Mouse (Mus musculus) embryonic facial prominence, embryonic 13.5 days (tissue): ENCODE data around the gene Dock8. TPM values are rescaled to one million over a fixed set of nuclear protein-coding genes. Genes with fewer than 3 reads are reported as not detected.
"Not testable (repeated sequence)": the region's sequence is repeated elsewhere in the genome, so short reads cannot be mapped to it uniquely, and the experiment has no call there.

Experiments
- ATAC-seq: fragments of 200-750 bp; cut with Nextera tagmentation; 2 replicates; pipeline ENCODE4 v1.8.0; 2017; ENCODE audit warnings: low read depth; ENCODE audit not compliant: insufficient number of reproducible peaks, insufficient read depth, low FRiP score, low TSS enrichment
- H3K27ac ChIP-seq: fragments of 300-500 bp; sonication (generic); 2 replicates; pipeline ENCODE4 v1.5.1; 2015; ENCODE audit warnings: moderate library complexity, mild to moderate bottlenecking, inconsistent platforms
- H3K27me3 ChIP-seq: fragments of 300-500 bp; sonication (generic); 2 replicates; pipeline ENCODE4 v1.6.1; 2015; ENCODE audit warnings: mild to moderate bottlenecking, inconsistent platforms
- H3K36me3 ChIP-seq: fragments of 300-500 bp; sonication (generic); 2 replicates; pipeline ENCODE4 v1.6.1; 2015; ENCODE audit warnings: mild to moderate bottlenecking, inconsistent platforms
- H3K4me1 ChIP-seq: fragments of 300-500 bp; sonication (generic); 2 replicates; pipeline ENCODE4 v1.6.1; 2015; ENCODE audit warnings: inconsistent platforms
- H3K4me2 ChIP-seq: fragments of 300-500 bp; sonication (generic); 2 replicates; pipeline ENCODE4 v1.6.1; 2015; ENCODE audit warnings: moderate library complexity, mild to moderate bottlenecking, inconsistent platforms
- H3K4me3 ChIP-seq: fragments of 300-500 bp; sonication (generic); 2 replicates; pipeline ENCODE4 v1.5.1; 2015; ENCODE audit warnings: mild to moderate bottlenecking, inconsistent platforms
- H3K9ac ChIP-seq: fragments of 300-500 bp; sonication (generic); 2 replicates; pipeline ENCODE4 v1.6.1; 2015; ENCODE audit warnings: mild to moderate bottlenecking, inconsistent platforms
- H3K9me3 ChIP-seq: fragments of 300-500 bp; sonication (generic); 2 replicates; pipeline ENCODE4 v1.6.1; 2016; ENCODE audit warnings: inconsistent platforms
- WGBS: fragments of 180-500 bp; shearing (Covaris S2); methylation state at CpG from one replicate; pipeline ENCODE4 v1.1.7; 2015; ENCODE audit warnings: mixed read lengths; 5-methylcytosine and 5-hydroxymethylcytosine counted together
- polyA plus RNA-seq: library from polyadenylated mRNA; unstranded; fragments of >200 nt; fragmentation: Nextera tagmentation; extraction: Ambion mirVana; gene quantifications from 2 replicates; pipeline ENCODE4 v1.2.1, GENCODE M21; 2015

The Dock8 gene
- polyA plus RNA-seq, 1 experiment from 2014 or later: 5.7 TPM

- ATAC-seq: no peak
- H3K4me1 ChIP-seq: peaks cover 18% of the 10 kb centered on the region
- H3K4me2 ChIP-seq: no peak overlapping the region
- H3K36me3 ChIP-seq: no peaks in the 10 kb centered on the region
- no peaks in the 10 kb centered on the region; the same call in 1 of the 2 replicates for H3K9me3 ChIP-seq
- peaks cover 54% of the 10 kb centered on the region for H3K27me3 ChIP-seq
- no peak overlapping the region for H3K27ac ChIP-seq
- no peak overlapping the region for H3K4me3 ChIP-seq
- no peak overlapping the region for H3K9ac ChIP-seq
- 77% methylated on average over 3 of the region's 3 CpGs for WGBS
Measured at GRCm38 (mm10) chr19:25002828-25003227, 3.5 kb downstream of the Dock8 start.

DNA sequence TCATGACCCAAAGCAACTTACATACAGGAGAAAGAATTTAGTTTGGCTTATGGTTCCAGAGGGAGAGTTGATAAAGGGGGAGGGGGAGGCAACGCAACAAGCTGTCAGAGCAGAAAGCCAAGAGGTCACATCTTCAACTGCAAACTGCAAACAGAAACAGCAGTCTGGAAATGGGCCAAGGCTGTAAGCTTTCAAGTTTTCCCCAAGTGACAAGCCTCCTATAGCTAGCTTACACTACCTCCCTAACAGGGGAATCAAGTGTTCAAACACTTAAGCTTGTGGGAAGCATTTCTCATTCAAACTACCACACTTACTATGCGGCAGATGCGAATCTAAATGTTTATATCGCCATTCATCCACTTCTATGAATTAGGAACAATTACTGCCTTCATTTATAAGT, 4.5 kb downstream of the Dock8 start:
- Histone ChIP-seq H3K9me3 (no peaks in the 10 kb centered on the region; the same call in 1 of the 2 replicates), H3K27me3 (peaks cover 45% of the 10 kb centered on the region), H3K9ac (no peak overlapping the region), H3K4me1 (peaks cover 18% of the 10 kb centered on the region), H3K36me3 (no peaks in the 10 kb centered on the region), H3K27ac (no peak overlapping the region), H3K4me3 (no peak overlapping the region), H3K4me2 (no peak overlapping the region)
- no peak for ATAC-seq
- 51% methylated on average over 4 of the region's 4 CpGs for WGBS

DNA sequence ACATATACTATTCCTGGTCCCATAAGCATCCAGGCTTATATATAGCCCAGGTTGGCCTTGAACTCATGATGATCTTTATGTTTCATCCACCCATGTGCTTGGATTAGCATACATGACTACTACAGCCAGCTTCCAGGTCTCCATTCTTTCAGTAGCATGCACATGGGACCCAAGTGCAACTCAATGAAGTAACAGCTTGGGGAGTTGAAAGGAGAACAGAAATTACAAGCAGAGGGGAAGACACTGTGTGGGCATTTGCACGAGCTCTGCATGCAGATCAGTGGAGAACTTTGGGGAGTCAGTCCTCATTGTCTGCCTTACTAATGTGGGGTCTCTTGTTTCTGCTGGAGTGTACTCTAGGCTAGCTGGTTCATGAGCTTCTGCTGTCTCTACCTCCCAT, 7.4 kb downstream of the Dock8 start:
- 60% methylated on average over 1 of the region's 1 CpGs for WGBS
- ATAC-seq: no peak
- Histone ChIP-seq H3K4me3 (no peak overlapping the region), H3K27ac (no peak overlapping the region), H3K27me3 (peaks cover 16% of the 10 kb centered on the region), H3K4me2 (no peak overlapping the region), H3K36me3 (no peaks in the 10 kb centered on the region), H3K4me1 (peaks cover 5% of the 10 kb centered on the region; the same call in 1 of the 2 replicates), H3K9ac (no peak overlapping the region), H3K9me3 (no peaks in the 10 kb centered on the region; the same call in 1 of the 2 replicates)

- Histone ChIP-seq H3K4me1 (peaks cover 5% of the 10 kb centered on the region; the same call in 1 of the 2 replicates), H3K36me3 (no peaks in the 10 kb centered on the region), H3K9ac (no peak overlapping the region), H3K9me3 (no peaks in the 10 kb centered on the region; the same call in 1 of the 2 replicates), H3K4me3 (no peak overlapping the region), H3K4me2 (no peak overlapping the region), H3K27ac (no peak overlapping the region), H3K27me3 (peaks cover 3% of the 10 kb centered on the region; the same call in 1 of the 2 replicates)
- no peak for ATAC-seq
- WGBS: 70% methylated on average over 2 of the region's 2 CpGs
Measured at GRCm38 (mm10) chr19:25008509-25008908, 9.2 kb downstream of the Dock8 start.

DNA sequence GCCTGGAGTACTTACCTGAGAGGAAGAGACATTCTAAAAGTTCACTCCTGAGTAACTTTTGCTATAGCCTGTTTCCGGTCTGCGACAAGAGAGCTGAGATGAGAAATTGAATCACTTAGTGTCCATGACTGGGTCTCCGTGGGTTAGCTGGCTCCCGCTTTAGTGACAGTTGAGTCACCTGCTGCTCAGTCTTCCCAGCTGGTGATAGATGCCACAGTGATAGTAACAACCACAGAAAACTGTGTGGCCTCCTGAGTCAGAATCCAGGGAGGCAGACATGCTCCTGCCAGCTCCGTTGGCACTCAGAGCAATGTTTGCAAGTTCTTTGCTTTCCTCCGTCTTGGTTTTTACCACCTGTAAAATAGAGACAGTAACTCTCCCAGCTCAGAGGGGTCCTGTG, 23.4 kb downstream of the Dock8 start:
- Histone ChIP-seq H3K9me3 (no peaks in the 10 kb centered on the region), H3K9ac (no peak overlapping the region), H3K4me2 (no peak overlapping the region), H3K27me3 (no peaks in the 10 kb centered on the region), H3K4me3 (no peak overlapping the region), H3K36me3 (no peaks in the 10 kb centered on the region), H3K4me1 (no peaks in the 10 kb centered on the region), H3K27ac (no peak overlapping the region)
- 87% methylated on average over 6 of the region's 6 CpGs for WGBS
- no peak for ATAC-seq

- H3K4me3 ChIP-seq: no peak overlapping the region
- no peak overlapping the region for H3K27ac ChIP-seq
- ATAC-seq: no peak
- H3K4me2 ChIP-seq: no peak overlapping the region
- 0 out of 2 replicates have a peak, but pooled peaks cover 6% of the 10 kb centered on the region for H3K4me1 ChIP-seq
- 66% methylated on average over 4 of the region's 4 CpGs for WGBS
- H3K36me3 ChIP-seq: no peaks in the 10 kb centered on the region
- no peak overlapping the region for H3K9ac ChIP-seq
- H3K9me3 ChIP-seq: no peaks in the 10 kb centered on the region
- no peaks in the 10 kb centered on the region for H3K27me3 ChIP-seq
Measured at GRCm38 (mm10) chr19:25031765-25032164, 32.4 kb downstream of the Dock8 start.

DNA sequence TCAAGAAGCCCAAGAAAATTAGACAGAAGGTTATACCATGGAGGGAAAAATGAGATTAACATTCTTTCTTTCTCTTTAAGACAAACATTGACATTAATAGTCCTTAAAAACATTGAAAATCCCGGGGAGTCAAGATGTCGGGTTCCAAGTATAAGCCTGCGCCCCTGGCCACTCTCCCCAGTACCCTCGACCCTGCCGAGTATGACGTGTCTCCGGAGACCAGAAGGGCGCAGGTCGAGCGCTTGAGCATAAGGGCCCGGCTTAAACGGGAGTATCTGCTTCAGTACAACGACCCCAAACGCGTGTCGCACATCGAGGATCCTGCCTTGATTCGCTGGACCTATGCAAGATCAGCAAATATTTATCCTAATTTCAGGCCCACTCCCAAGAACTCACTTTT, 33.7 kb downstream of the Dock8 start:
- not testable (repeated sequence) for H3K9me3 ChIP-seq, H3K36me3 ChIP-seq, H3K4me3 ChIP-seq, ATAC-seq, H3K9ac ChIP-seq, H3K27me3 ChIP-seq, H3K4me2 ChIP-seq, H3K27ac ChIP-seq
- H3K4me1 ChIP-seq: peaks cover 10% of the 10 kb centered on the region; the same call in 1 of the 2 replicates
- 73% methylated on average over 8 of the region's 18 CpGs for WGBS

- no peak overlapping the region for H3K27ac ChIP-seq
- no peaks in the 10 kb centered on the region for H3K36me3 ChIP-seq
- H3K27me3 ChIP-seq: no peaks in the 10 kb centered on the region
- H3K4me1 ChIP-seq: peaks cover 20% of the 10 kb centered on the region
- no peak overlapping the region for H3K4me3 ChIP-seq
- H3K9ac ChIP-seq: no peak overlapping the region
- H3K4me2 ChIP-seq: no peak overlapping the region
- 82% methylated on average over 6 of the region's 6 CpGs for WGBS
- no peak for ATAC-seq
- no peaks in the 10 kb centered on the region for H3K9me3 ChIP-seq
Measured at GRCm38 (mm10) chr19:25035825-25036224, 36.5 kb downstream of the Dock8 start.

DNA sequence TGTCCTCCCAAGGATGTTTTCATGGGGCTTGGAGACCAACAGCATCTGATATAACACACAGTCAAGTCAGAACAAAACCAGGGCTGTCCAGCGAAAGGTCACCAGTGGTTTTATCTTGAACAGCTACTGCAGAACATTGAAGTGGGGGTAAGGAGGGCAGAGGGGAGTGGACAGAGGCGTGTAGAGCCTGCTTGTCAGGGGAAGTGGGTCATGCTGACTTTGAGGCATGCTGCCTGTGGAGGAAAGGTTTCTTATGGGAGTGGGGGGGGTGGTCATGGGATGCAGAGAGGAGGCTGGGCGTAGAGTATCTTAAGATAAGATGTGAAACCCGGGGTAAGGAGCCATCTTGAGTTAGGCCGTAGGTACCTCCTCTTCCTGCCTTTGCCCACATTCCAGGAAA, 37.5 kb downstream of the Dock8 start:
- Histone ChIP-seq H3K4me3 (no peak overlapping the region), H3K27me3 (no peaks in the 10 kb centered on the region), H3K4me2 (no peak overlapping the region), H3K9ac (no peak overlapping the region), H3K9me3 (no peaks in the 10 kb centered on the region), H3K36me3 (no peaks in the 10 kb centered on the region), H3K27ac (peak overlapping the region; percentile 48; the same call in 1 of the 2 replicates), H3K4me1 (peaks cover 20% of the 10 kb centered on the region)
- no peak for ATAC-seq
- WGBS: 78% methylated on average over 5 of the region's 5 CpGs

DNA sequence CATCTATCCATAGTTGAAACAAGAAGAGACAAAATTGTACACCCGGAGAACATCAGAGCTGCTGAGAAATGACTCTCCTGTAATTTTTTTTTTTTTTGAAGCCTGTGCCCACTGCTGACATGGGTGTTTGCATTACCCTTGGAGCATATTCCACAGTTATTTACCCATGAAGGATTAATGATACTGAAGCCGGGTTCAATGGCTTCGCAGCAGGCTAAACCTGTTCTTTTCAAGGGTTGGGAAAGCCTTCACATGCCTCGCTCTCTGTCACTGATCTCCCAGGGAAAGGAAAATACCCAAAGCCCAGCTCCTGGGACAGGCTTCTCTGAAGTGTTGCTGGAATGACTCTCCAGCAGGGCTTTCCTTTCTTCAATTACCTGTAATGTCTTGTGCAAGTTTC, 37.9 kb downstream of the Dock8 start:
- Histone ChIP-seq H3K9ac (no peak overlapping the region), H3K9me3 (no peaks in the 10 kb centered on the region), H3K36me3 (no peaks in the 10 kb centered on the region), H3K4me1 (peaks cover 20% of the 10 kb centered on the region), H3K27me3 (no peaks in the 10 kb centered on the region), H3K4me3 (no peak overlapping the region), H3K4me2 (no peak overlapping the region), H3K27ac (no peak overlapping the region; the same call in 1 of the 2 replicates)
- no peak for ATAC-seq
- WGBS: 68% methylated on average over 4 of the region's 4 CpGs

DNA sequence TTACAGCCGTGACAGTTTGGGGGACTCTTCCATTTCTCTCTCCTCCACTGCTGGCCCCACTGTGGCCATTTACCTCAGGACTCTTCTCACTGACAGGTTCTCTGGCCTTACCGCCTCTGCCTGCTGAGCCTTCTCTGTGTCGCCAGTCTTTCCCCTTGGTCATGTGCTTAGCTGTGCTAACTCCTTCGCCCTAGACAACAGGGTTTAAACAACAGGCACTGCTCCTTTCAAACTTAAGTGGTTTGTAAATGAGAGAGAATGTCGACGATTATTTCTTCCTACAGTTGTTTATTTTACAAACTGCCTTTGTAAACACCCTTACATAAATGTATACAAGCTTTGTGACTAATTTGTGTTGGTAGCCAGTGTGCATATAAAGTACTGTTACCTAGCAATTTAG, 39.0 kb downstream of the Dock8 start:
- H3K4me1 ChIP-seq: peaks cover 20% of the 10 kb centered on the region
- H3K9ac ChIP-seq: no peak overlapping the region
- H3K27me3 ChIP-seq: no peaks in the 10 kb centered on the region
- no peak overlapping the region for H3K27ac ChIP-seq
- no peak overlapping the region for H3K4me2 ChIP-seq
- no peaks in the 10 kb centered on the region for H3K9me3 ChIP-seq
- WGBS: 41% methylated on average over 6 of the region's 6 CpGs
- no peak overlapping the region for H3K4me3 ChIP-seq
- H3K36me3 ChIP-seq: no peaks in the 10 kb centered on the region
- ATAC-seq: no peak

GRCm38 (mm10) chr19:25041209-25041608, 41.9 kb downstream of the Dock8 start:
- WGBS: 37% methylated on average over 6 of the region's 6 CpGs
- Histone ChIP-seq H3K9ac (no peak overlapping the region), H3K36me3 (no peaks in the 10 kb centered on the region), H3K4me1 (peaks cover 16% of the 10 kb centered on the region), H3K27ac (no peak overlapping the region), H3K4me3 (no peak overlapping the region), H3K9me3 (no peaks in the 10 kb centered on the region), H3K27me3 (no peaks in the 10 kb centered on the region), H3K4me2 (no peak overlapping the region)
- ATAC-seq: no peak
